Mouse (Mus musculus): ENCODE data around the gene Dctpp1. TPM values are rescaled to one million over a fixed set of nuclear protein-coding genes. Genes with fewer than 3 reads are reported as not detected.
A peak's percentile ranks its signal among the peaks of the same experiment; 100 is the strongest.

Gene Dctpp1
- polyA plus RNA-seq, 1 experiment = 38.1 TPM

GRCm38 (mm10) chr7:127213485-127213884 lies 47.0 kb downstream of the Dctpp1 start:
- Histone ChIP-seq H3K4me1 (ENCODE audit: control insufficient read depth, insufficient read depth, insufficient read length, low read length) (no peaks in the 10 kb centered on the region), H3K4me3 (ENCODE audit: insufficient read depth, low read depth, low read length) (no peak overlapping the region), H3K27ac (replicated peaks; ENCODE audit: low read depth, low read length) (no peak overlapping the region)

GRCm38 (mm10) chr7:127212432-127213250 lies 47.9 kb downstream of the Dctpp1 start:
- Histone ChIP-seq H3K27ac (replicated peaks; ENCODE audit: low read depth, low read length) (no peak overlapping the region), H3K4me3 (ENCODE audit: insufficient read depth, low read depth, low read length) (no peak overlapping the region; the same call in 1 of the 2 replicates), H3K4me1 (ENCODE audit: control insufficient read depth, insufficient read depth, insufficient read length, low read length) (no peaks in the 10 kb centered on the region)

- no peak overlapping the region for H3K4me3 ChIP-seq (ENCODE audit: insufficient read depth, low read depth, low read length)
- H3K27ac ChIP-seq (replicated peaks; ENCODE audit: low read depth, low read length) = no peak overlapping the region
- H3K4me1 ChIP-seq (ENCODE audit: control insufficient read depth, insufficient read depth, insufficient read length, low read length) = no peaks in the 10 kb centered on the region
Observed at GRCm38 (mm10) chr7:127211014-127211745, 49.3 kb downstream of the Dctpp1 start.

GRCm38 (mm10) chr7:127210266-127210665 lies 50.2 kb downstream of the Dctpp1 start:
- Histone ChIP-seq H3K4me1 (ENCODE audit: control insufficient read depth, insufficient read depth, insufficient read length, low read length) (no peaks in the 10 kb centered on the region), H3K4me3 (ENCODE audit: insufficient read depth, low read depth, low read length) (no peak overlapping the region), H3K27ac (replicated peaks; ENCODE audit: low read depth, low read length) (no peak overlapping the region)

- H3K27ac ChIP-seq (replicated peaks; ENCODE audit: low read depth, low read length) = no peak overlapping the region
- no peaks in the 10 kb centered on the region for H3K4me1 ChIP-seq (ENCODE audit: control insufficient read depth, insufficient read depth, insufficient read length, low read length)
- H3K4me3 ChIP-seq (ENCODE audit: insufficient read depth, low read depth, low read length) = no peak overlapping the region
Observed at GRCm38 (mm10) chr7:127209851-127210250, 50.7 kb downstream of the Dctpp1 start.

- no peaks in the 10 kb centered on the region for H3K4me1 ChIP-seq (ENCODE audit: control insufficient read depth, insufficient read depth, insufficient read length, low read length)
- H3K4me3 ChIP-seq (ENCODE audit: insufficient read depth, low read depth, low read length) = peak within 1 kb of the TSS; percentile 93
- H3K27ac ChIP-seq (replicated peaks; ENCODE audit: low read depth, low read length) = peak within 1 kb of the TSS; percentile 58
Observed at GRCm38 (mm10) chr7:127208553-127209438, 51.7 kb downstream of the Dctpp1 start, which contains the start of gene Mylpf. TSS of gene Mylpf (plus strand) at chr7:127208890.

- Histone ChIP-seq H3K4me1 (ENCODE audit: control insufficient read depth, insufficient read depth, insufficient read length, low read length) (no peaks in the 10 kb centered on the region), H3K27ac (replicated peaks; ENCODE audit: low read depth, low read length) (peak within 1 kb of the TSS; percentile 58), H3K4me3 (ENCODE audit: insufficient read depth, low read depth, low read length) (peak within 1 kb of the TSS; percentile 93)
Observed at GRCm38 (mm10) chr7:127208295-127208552, 52.3 kb downstream of the Dctpp1 start, which contains the start of gene Tbc1d10b. TSS of gene Tbc1d10b (minus strand) at chr7:127208468.

- H3K4me3 ChIP-seq (ENCODE audit: insufficient read depth, low read depth, low read length) = peak overlapping the region; percentile 93
- H3K4me1 ChIP-seq (ENCODE audit: control insufficient read depth, insufficient read depth, insufficient read length, low read length) = no peaks in the 10 kb centered on the region
- peak overlapping the region; percentile 58 for H3K27ac ChIP-seq (replicated peaks; ENCODE audit: low read depth, low read length)
Observed at GRCm38 (mm10) chr7:127207374-127208294, 52.9 kb downstream of the Dctpp1 start.

Other genes starting within 250 kb of the Dctpp1 start
- gene Mvp, start 246.1 kb downstream of the Dctpp1 start, polyA plus RNA-seq (2012; ENCODE audit: insufficient read depth, insufficient read length, missing spikeins) = 27.9 and 52.7 TPM in 2 replicates
- 14.1 TPM in 1 of 2 replicates, not detected in the other for gene Pagr1b, start 244.2 kb downstream of the Dctpp1 start, polyA plus RNA-seq (2012; ENCODE audit: insufficient read depth, insufficient read length, missing spikeins)
- 5.9 and 26.0 TPM in 2 replicates for gene Pagr1a, start 243.4 kb downstream of the Dctpp1 start, polyA plus RNA-seq (2012; ENCODE audit: insufficient read depth, insufficient read length, missing spikeins)
- gene Gm42742, start 239.6 kb downstream of the Dctpp1 start, polyA plus RNA-seq (2012; ENCODE audit: insufficient read depth, insufficient read length, missing spikeins) = 12.4 TPM in 1 of 2 replicates, not detected in the other
- gene Prrt2, start 239.5 kb downstream of the Dctpp1 start, polyA plus RNA-seq (2012; ENCODE audit: insufficient read depth, insufficient read length, missing spikeins) = 0.55 and 0.58 TPM in 2 replicates
- 23.3 and 33.6 TPM in 2 replicates for gene Maz, start 233.7 kb downstream of the Dctpp1 start, polyA plus RNA-seq (2012; ENCODE audit: insufficient read depth, insufficient read length, missing spikeins)
- gene Kif22, start 218.2 kb downstream of the Dctpp1 start, polyA plus RNA-seq (2012; ENCODE audit: insufficient read depth, insufficient read length, missing spikeins) = not detected in 2 replicates
- gene Zg16, start 173.4 kb downstream of the Dctpp1 start, polyA plus RNA-seq (2012; ENCODE audit: insufficient read depth, insufficient read length, missing spikeins) = not detected in 2 replicates
- 0.96 and 1.8 TPM in 2 replicates for gene AI467606, start 169.3 kb downstream of the Dctpp1 start, polyA plus RNA-seq (2012; ENCODE audit: insufficient read depth, insufficient read length, missing spikeins)
- 0.75 and 1.5 TPM in 2 replicates for gene Qprt, start 138.5 kb downstream of the Dctpp1 start, polyA plus RNA-seq (2012; ENCODE audit: insufficient read depth, insufficient read length, missing spikeins)
- 0.44 TPM in 1 of 2 replicates, not detected in the other for gene Spn, start 122.9 kb downstream of the Dctpp1 start, polyA plus RNA-seq (2012; ENCODE audit: insufficient read depth, insufficient read length, missing spikeins)
- 15.3 and 17.4 TPM in 2 replicates for gene Cd2bp2, start 64.7 kb downstream of the Dctpp1 start, polyA plus RNA-seq (2012; ENCODE audit: insufficient read depth, insufficient read length, missing spikeins)
- gene Tbc1d10b, start 52.2 kb downstream of the Dctpp1 start, polyA plus RNA-seq (2012; ENCODE audit: insufficient read depth, insufficient read length, missing spikeins) = 9.8 and 12.8 TPM in 2 replicates
- 335 and 418 TPM in 2 replicates for gene Mylpf, start 51.8 kb downstream of the Dctpp1 start, polyA plus RNA-seq (2012; ENCODE audit: insufficient read depth, insufficient read length, missing spikeins)
- gene Zfp553, start 27.6 kb downstream of the Dctpp1 start, polyA plus RNA-seq (2012; ENCODE audit: insufficient read depth, insufficient read length, missing spikeins) = 3.3 and 3.4 TPM in 2 replicates
- gene Sept1, start 27.6 kb downstream of the Dctpp1 start, polyA plus RNA-seq (2012; ENCODE audit: insufficient read depth, insufficient read length, missing spikeins) = 10.9 and 19.3 TPM in 2 replicates
- 7.1 and 14.4 TPM in 2 replicates for gene Zfp771, start 16.4 kb downstream of the Dctpp1 start, polyA plus RNA-seq (2012; ENCODE audit: insufficient read depth, insufficient read length, missing spikeins)
- gene Sephs2, start 13.3 kb upstream of the Dctpp1 start, polyA plus RNA-seq (2012; ENCODE audit: insufficient read depth, insufficient read length, missing spikeins) = 125 and 144 TPM in 2 replicates
- gene Itgal, start 35.6 kb upstream of the Dctpp1 start, polyA plus RNA-seq (2012; ENCODE audit: insufficient read depth, insufficient read length, missing spikeins) = 1.1 and 2.3 TPM in 2 replicates
- 26.6 and 27.5 TPM in 2 replicates for gene Zfp768, start 84.9 kb upstream of the Dctpp1 start, polyA plus RNA-seq (2012; ENCODE audit: insufficient read depth, insufficient read length, missing spikeins)
- 1.5 and 1.8 TPM in 2 replicates for gene Zfp747, start 115.3 kb upstream of the Dctpp1 start, polyA plus RNA-seq (2012; ENCODE audit: insufficient read depth, insufficient read length, missing spikeins)
- 1.0 and 1.4 TPM in 2 replicates for gene 9130019O22Rik, start 126.5 kb upstream of the Dctpp1 start, polyA plus RNA-seq (2012; ENCODE audit: insufficient read depth, insufficient read length, missing spikeins)
- 3.4 and 3.6 TPM in 2 replicates for gene E430018J23Rik, start 132.9 kb upstream of the Dctpp1 start, polyA plus RNA-seq (2012; ENCODE audit: insufficient read depth, insufficient read length, missing spikeins)
- gene Zfp764, start 146.1 kb upstream of the Dctpp1 start, polyA plus RNA-seq (2012; ENCODE audit: insufficient read depth, insufficient read length, missing spikeins) = 1.6 and 2.6 TPM in 2 replicates
- 4.1 and 6.6 TPM in 2 replicates for gene Zfp688, start 161.4 kb upstream of the Dctpp1 start, polyA plus RNA-seq (2012; ENCODE audit: insufficient read depth, insufficient read length, missing spikeins)
- gene Zfp689, start 188.4 kb upstream of the Dctpp1 start, polyA plus RNA-seq (2012; ENCODE audit: insufficient read depth, insufficient read length, missing spikeins) = 0.40 and 1.3 TPM in 2 replicates
- gene Prr14, start 198.9 kb upstream of the Dctpp1 start, polyA plus RNA-seq (2012; ENCODE audit: insufficient read depth, insufficient read length, missing spikeins) = 26.0 and 27.1 TPM in 2 replicates
- 16.5 and 18.2 TPM in 2 replicates for gene Fbrs, start 218.5 kb upstream of the Dctpp1 start, polyA plus RNA-seq (2012; ENCODE audit: insufficient read depth, insufficient read length, missing spikeins)